Mouse (Mus musculus) urinary bladder, postnatal 14 days (tissue): ENCODE data around the gene Gm20388.
"Not testable (repeated sequence)": the region's sequence is repeated elsewhere in the genome, so short reads cannot be mapped to it uniquely, and the experiment has no call there.

ENCODE experiments used
- DNase-seq: peaks from one replicate; pipeline ENCODE4 v3.0.0; 2021; ENCODE audit warnings: low spot score

Gm20388 gene

GRCm38 (mm10) chr8:123077213-123077612, 3166.6 kb downstream of the Gm20388 start:
- no peak for DNase-seq

GRCm38 (mm10) chr8:123082993-123083392, 3172.4 kb downstream of the Gm20388 start:
- no peak for DNase-seq

- no peak for DNase-seq
Measured at GRCm38 (mm10) chr8:123083610-123084009, 3173.0 kb downstream of the Gm20388 start.

GRCm38 (mm10) chr8:123087289-123087688, 3176.6 kb downstream of the Gm20388 start:
- DNase-seq, result no peak

- no peak for DNase-seq
Measured at GRCm38 (mm10) chr8:123097216-123097615, 3186.6 kb downstream of the Gm20388 start.

GRCm38 (mm10) chr8:123097786-123098584, 3187.3 kb downstream of the Gm20388 start:
- DNase-seq, result peak; percentile 42

- DNase-seq, result peak; percentile 67
Measured at GRCm38 (mm10) chr8:123100288-123100687, 3189.6 kb downstream of the Gm20388 start.

- DNase-seq, result no peak
Measured at GRCm38 (mm10) chr8:123101244-123101643, 3190.6 kb downstream of the Gm20388 start.

- DNase-seq, result peak; percentile 98
Measured at GRCm38 (mm10) chr8:123101735-123102685, 3191.4 kb downstream of the Gm20388 start, which contains the start of gene Rpl13. Gene Rpl13 (plus strand): TSS chr8:123102350.

- not testable (repeated sequence) for DNase-seq
Measured at GRCm38 (mm10) chr8:123102855-123103254, 3192.2 kb downstream of the Gm20388 start.

GRCm38 (mm10) chr8:123103285-123103684, 3192.6 kb downstream of the Gm20388 start:
- DNase-seq, result no peak

- DNase-seq, result no peak
Measured at GRCm38 (mm10) chr8:123104046-123104767, 3193.6 kb downstream of the Gm20388 start.

GRCm38 (mm10) chr8:123105553-123106326, 3195.1 kb downstream of the Gm20388 start:
- DNase-seq, result no peak

- DNase-seq, result no peak
Measured at GRCm38 (mm10) chr8:123106531-123106930, 3195.9 kb downstream of the Gm20388 start.

GRCm38 (mm10) chr8:123108010-123108409, 3197.4 kb downstream of the Gm20388 start:
- no peak for DNase-seq

- no peak for DNase-seq
Measured at GRCm38 (mm10) chr8:123108953-123109352, 3198.3 kb downstream of the Gm20388 start.

GRCm38 (mm10) chr8:123110649-123111048, 3200.0 kb downstream of the Gm20388 start:
- peak; percentile 47 for DNase-seq

- DNase-seq, result no peak
Measured at GRCm38 (mm10) chr8:123112892-123113291, 3202.3 kb downstream of the Gm20388 start.

GRCm38 (mm10) chr8:123113908-123114469, 3203.3 kb downstream of the Gm20388 start:
- no peak for DNase-seq

GRCm38 (mm10) chr8:123114644-123115043, 3204.0 kb downstream of the Gm20388 start:
- DNase-seq, result no peak
